Mouse (Mus musculus): ENCODE measurements at regions not wholly inside any gene's neighbourhood (a gene's known extent, or its start where the extent isn't known, plus 50 kb on each side); places are given as distances from the start of the nearest gene placed in this dataset.

GRCm38 (mm10) chr10:44604512-44604911 is 76.2 kb upstream of the Prdm1 start:
- TF ChIP-seq TAL1 (IDR thresholded peaks at IDR 0.05; ENCODE audit: low read length) (no peak), GATA1 (IDR thresholded peaks at IDR 0.05; ENCODE audit: low read length) (no peak)
